Mouse (Mus musculus) left cerebral cortex, adult 9 months (tissue): ENCODE measurements around the gene Fbxo21.

Experiments used
- DNase-seq, 2 experiments: peaks; one replicate each; pipeline ENCODE4 v3.0.0; 2022; ENCODE audit warnings: low spot score in 2 of 2

The Fbxo21 gene

GRCm38 (mm10) chr5:117976657-117977500 lies at the start of gene Fbxo21:
TSS of gene Fbxo21 (plus strand) at chr5:117976730.
- DNase-seq = peak; percentile 90 to 97

- DNase-seq = no peak
Observed at GRCm38 (mm10) chr5:117928553-117928952, 48.0 kb upstream of the Fbxo21 start.

GRCm38 (mm10) chr5:117932222-117932621 lies 44.3 kb upstream of the Fbxo21 start:
- DNase-seq = no peak

GRCm38 (mm10) chr5:117932862-117933261 lies 43.7 kb upstream of the Fbxo21 start:
- DNase-seq = peak; percentile 55 to 90

- DNase-seq = no peak
Observed at GRCm38 (mm10) chr5:117936346-117936745, 40.2 kb upstream of the Fbxo21 start.

- DNase-seq = no peak
Observed at GRCm38 (mm10) chr5:117937186-117937585, 39.3 kb upstream of the Fbxo21 start.

- peak in 1 of 2 experiments; percentile 33 for DNase-seq
Observed at GRCm38 (mm10) chr5:117938182-117938581, 38.3 kb upstream of the Fbxo21 start.

- DNase-seq = peak in 1 of 2 experiments; percentile 51
Observed at GRCm38 (mm10) chr5:117939402-117939801, 37.1 kb upstream of the Fbxo21 start.

- no peak for DNase-seq
Observed at GRCm38 (mm10) chr5:117941552-117941951, 35.0 kb upstream of the Fbxo21 start.

- peak in 1 of 2 experiments; percentile 59 for DNase-seq
Observed at GRCm38 (mm10) chr5:117946605-117947004, 29.9 kb upstream of the Fbxo21 start.

- DNase-seq = no peak
Observed at GRCm38 (mm10) chr5:117949393-117949792, 27.1 kb upstream of the Fbxo21 start.

- no peak for DNase-seq
Observed at GRCm38 (mm10) chr5:117953893-117954292, 22.6 kb upstream of the Fbxo21 start.

- DNase-seq = no peak
Observed at GRCm38 (mm10) chr5:117954429-117954828, 22.1 kb upstream of the Fbxo21 start.

- DNase-seq = no peak
Observed at GRCm38 (mm10) chr5:117955675-117956420, 20.7 kb upstream of the Fbxo21 start.

GRCm38 (mm10) chr5:117964750-117965149 lies 11.8 kb upstream of the Fbxo21 start:
- no peak for DNase-seq

GRCm38 (mm10) chr5:117966956-117967355 lies 9.6 kb upstream of the Fbxo21 start:
- DNase-seq = no peak

GRCm38 (mm10) chr5:117967659-117968069 lies 8.9 kb upstream of the Fbxo21 start:
- no peak for DNase-seq

GRCm38 (mm10) chr5:117969681-117970427 lies 6.7 kb upstream of the Fbxo21 start:
- no peak for DNase-seq

- no peak for DNase-seq
Observed at GRCm38 (mm10) chr5:117976263-117976656, 270 bp upstream of the Fbxo21 start.

GRCm38 (mm10) chr5:117977501-117978158 lies 1.1 kb downstream of the Fbxo21 start:
- DNase-seq = peak in 1 of 2 experiments; percentile 51

GRCm38 (mm10) chr5:117978159-117978697 lies 1.7 kb downstream of the Fbxo21 start:
- DNase-seq = no peak
